Mouse (Mus musculus): ENCODE measurements at regions not wholly inside any gene's neighbourhood (a gene's known extent, or its start where the extent isn't known, plus 50 kb on each side); places are given as distances from the start of the nearest gene placed in this dataset.

DNA sequence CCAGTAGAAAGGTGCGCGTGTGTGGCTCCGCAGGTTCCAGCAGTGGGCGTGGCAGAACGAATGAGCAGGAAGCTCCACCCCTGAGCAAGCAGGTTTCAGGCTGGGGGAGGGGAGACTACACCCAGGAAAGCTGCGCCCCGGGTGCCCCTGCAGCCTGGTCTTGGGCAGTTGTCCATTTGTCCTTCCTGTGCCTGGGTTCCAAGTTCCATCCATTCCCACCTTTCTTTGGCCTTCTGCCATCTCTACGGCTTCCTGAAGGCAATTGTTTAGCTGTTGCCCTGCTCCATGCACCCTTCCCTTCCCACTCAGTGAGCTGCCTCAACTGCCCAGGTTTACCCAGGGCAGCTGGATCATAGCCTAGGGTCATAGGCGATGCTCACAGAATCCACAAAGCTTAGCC lies 70.9 kb upstream of the Mrps22 start:
- H3K27ac ChIP-seq (ENCODE audit: low read depth, low read length): no peak overlapping the region
- ATAC-seq (ENCODE audit: low read depth): no peak
- H3K4me3 ChIP-seq (ENCODE audit: low read depth, low read length): no peak overlapping the region
- H3K9ac ChIP-seq (replicated peaks; ENCODE audit: low read depth, low read length): no peak overlapping the region
- H3K36me3 ChIP-seq (ENCODE audit: control insufficient read depth, insufficient read depth, low read length): no peaks in the 10 kb centered on the region
- no peaks in the 10 kb centered on the region for H3K4me1 ChIP-seq (ENCODE audit: control insufficient read depth, insufficient read depth, low read length)
- H3K9me3 ChIP-seq (ENCODE audit: control insufficient read depth, low read length): no peaks in the 10 kb centered on the region
- no peaks in the 10 kb centered on the region for H3K27me3 ChIP-seq (ENCODE audit: control insufficient read depth, insufficient read depth, low read length)
- H3K4me2 ChIP-seq (ENCODE audit: low read depth, low read length): no peak overlapping the region
- 54% methylated on average over 9 of the region's 9 CpGs for WGBS

DNA sequence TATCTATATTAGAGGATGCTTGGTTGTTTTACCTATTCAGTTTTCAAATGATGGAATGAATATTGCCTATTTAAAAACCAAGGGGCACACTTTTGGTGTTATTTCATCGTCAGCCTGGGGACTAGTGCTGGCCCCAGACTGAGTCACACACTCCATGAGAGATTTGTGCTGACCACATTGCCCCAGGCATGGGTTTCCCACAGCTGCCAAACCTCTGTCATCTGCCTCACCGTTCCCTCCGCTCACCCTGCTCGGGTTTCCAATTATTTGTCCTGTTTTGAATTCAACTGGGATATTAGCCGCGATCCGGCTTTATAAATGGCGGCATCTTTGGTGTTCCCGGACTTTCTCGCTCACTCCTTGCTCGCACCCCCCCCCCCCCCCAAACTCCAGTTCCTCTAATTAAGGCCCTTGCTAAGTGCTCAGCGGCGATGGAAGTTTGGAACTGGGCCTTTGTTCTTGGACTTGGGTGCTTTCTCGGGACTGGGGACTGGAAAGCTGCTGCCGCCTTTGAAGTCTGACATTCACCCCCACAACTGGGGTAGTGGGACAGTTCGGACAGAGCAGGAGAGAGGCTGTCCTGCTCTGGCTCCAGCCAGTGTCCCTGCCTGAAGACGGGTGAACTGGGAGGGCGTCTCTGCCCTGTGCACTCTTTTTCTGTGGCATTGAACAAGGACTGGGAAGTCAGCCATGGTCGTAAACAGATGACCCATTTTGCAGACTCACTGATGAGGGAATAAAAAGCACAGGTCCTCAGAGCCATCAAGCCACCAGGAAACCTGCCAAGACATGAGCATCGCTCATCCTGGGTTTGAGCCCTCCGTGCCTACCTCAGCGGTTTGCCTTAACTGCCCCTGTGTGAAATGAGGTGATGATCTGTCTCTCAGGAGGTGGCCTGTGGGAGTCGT lies 67.2 kb upstream of the Mrps22 start:
- Histone ChIP-seq H3K4me2 (ENCODE audit: low read depth, low read length) (no peak overlapping the region), H3K9ac (replicated peaks; ENCODE audit: low read depth, low read length) (no peak overlapping the region), H3K9me3 (ENCODE audit: control insufficient read depth, low read length) (no peaks in the 10 kb centered on the region), H3K27me3 (ENCODE audit: control insufficient read depth, insufficient read depth, low read length) (no peaks in the 10 kb centered on the region), H3K27ac (ENCODE audit: low read depth, low read length) (no peak overlapping the region), H3K36me3 (ENCODE audit: control insufficient read depth, insufficient read depth, low read length) (no peaks in the 10 kb centered on the region), H3K4me3 (ENCODE audit: low read depth, low read length) (no peak overlapping the region), H3K4me1 (ENCODE audit: control insufficient read depth, insufficient read depth, low read length) (no peaks in the 10 kb centered on the region)
- WGBS: 77% methylated on average over 23 of the region's 23 CpGs
- ATAC-seq (ENCODE audit: low read depth): no peak

DNA sequence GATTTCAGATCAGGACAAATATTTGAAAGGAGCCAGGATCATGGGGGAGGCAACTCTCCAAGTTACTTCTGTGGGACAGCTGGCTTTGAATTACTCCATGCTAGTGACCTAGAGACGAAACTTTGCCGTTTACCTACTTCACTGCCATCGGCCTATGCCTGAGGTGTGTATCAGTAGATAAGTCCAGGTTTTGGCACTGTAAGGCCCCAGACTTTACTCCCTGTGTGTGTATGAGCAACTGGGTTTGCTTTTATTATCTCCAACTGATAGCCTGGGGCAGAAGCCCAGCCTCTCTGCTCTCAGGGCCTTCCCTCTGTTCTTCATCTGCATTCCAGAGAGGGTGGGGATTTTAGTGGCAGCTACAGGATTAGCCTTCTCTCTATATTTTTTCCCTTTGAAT lies 65.6 kb upstream of the Mrps22 start:
- no peaks in the 10 kb centered on the region for H3K27me3 ChIP-seq (ENCODE audit: control insufficient read depth, insufficient read depth, low read length)
- 97% methylated on average over 3 of the region's 3 CpGs for WGBS
- no peak overlapping the region for H3K4me3 ChIP-seq (ENCODE audit: low read depth, low read length)
- H3K36me3 ChIP-seq (ENCODE audit: control insufficient read depth, insufficient read depth, low read length): no peaks in the 10 kb centered on the region
- H3K9me3 ChIP-seq (ENCODE audit: control insufficient read depth, low read length): no peaks in the 10 kb centered on the region
- no peak overlapping the region for H3K27ac ChIP-seq (ENCODE audit: low read depth, low read length)
- no peak overlapping the region for H3K9ac ChIP-seq (replicated peaks; ENCODE audit: low read depth, low read length)
- no peak overlapping the region for H3K4me2 ChIP-seq (ENCODE audit: low read depth, low read length)
- no peak for ATAC-seq (ENCODE audit: low read depth)
- H3K4me1 ChIP-seq (ENCODE audit: control insufficient read depth, insufficient read depth, low read length): no peaks in the 10 kb centered on the region

DNA sequence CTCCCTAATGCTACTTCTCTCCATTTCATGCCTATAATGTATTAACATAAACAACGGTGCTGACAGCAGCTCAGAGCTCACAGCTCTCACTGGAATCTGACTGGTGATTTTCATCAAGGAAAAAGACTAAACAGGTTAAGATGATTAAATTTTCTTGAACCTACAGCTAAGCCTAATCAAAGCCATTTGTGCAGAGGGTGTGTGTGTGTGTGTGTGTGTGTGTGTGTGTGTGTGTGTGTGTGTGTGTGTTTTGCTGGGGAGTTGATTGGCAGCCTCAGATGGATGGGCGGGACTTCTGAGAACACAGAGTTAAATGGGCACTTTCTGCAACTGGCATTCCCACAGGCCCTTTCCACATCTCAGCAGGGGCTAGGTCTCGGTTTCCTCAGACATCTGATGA lies 61.6 kb upstream of the Mrps22 start:
- Histone ChIP-seq H3K4me3 (ENCODE audit: low read depth, low read length) (no peak overlapping the region), H3K4me1 (ENCODE audit: control insufficient read depth, insufficient read depth, low read length) (no peaks in the 10 kb centered on the region), H3K9ac (replicated peaks; ENCODE audit: low read depth, low read length) (no peak overlapping the region), H3K4me2 (ENCODE audit: low read depth, low read length) (no peak overlapping the region), H3K27me3 (ENCODE audit: control insufficient read depth, insufficient read depth, low read length) (no peaks in the 10 kb centered on the region), H3K36me3 (ENCODE audit: control insufficient read depth, insufficient read depth, low read length) (no peaks in the 10 kb centered on the region), H3K9me3 (ENCODE audit: control insufficient read depth, low read length) (no peaks in the 10 kb centered on the region), H3K27ac (ENCODE audit: low read depth, low read length) (no peak overlapping the region)
- WGBS: 71% methylated on average over 3 of the region's 3 CpGs
- ATAC-seq (ENCODE audit: low read depth): no peak

DNA sequence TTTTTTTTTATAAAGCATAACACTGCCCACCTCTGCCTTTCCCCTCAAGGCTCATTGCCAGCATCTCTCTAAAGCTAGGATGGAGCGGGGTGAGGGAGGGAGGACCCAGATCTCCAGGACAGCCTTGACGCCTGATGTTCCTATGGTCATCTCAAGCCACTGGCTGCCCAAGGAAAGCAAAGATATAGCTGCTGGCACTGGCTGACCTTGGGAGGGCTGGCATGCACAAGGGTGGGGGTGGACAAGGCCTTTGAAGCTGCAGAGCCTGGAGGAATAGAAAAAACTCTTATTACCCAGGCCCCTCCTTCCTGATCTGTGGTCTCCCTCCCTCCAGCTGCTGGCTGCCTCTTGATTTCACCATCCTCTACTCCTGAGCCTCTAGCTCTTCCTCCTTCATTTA lies 50.2 kb upstream of the Mrps22 start:
- no peak overlapping the region for H3K4me3 ChIP-seq (ENCODE audit: low read depth, low read length)
- no peak for ATAC-seq (ENCODE audit: low read depth)
- WGBS: 85% methylated on average over 2 of the region's 2 CpGs
- no peak overlapping the region for H3K4me2 ChIP-seq (ENCODE audit: low read depth, low read length)
- H3K36me3 ChIP-seq (ENCODE audit: control insufficient read depth, insufficient read depth, low read length): no peaks in the 10 kb centered on the region
- H3K9me3 ChIP-seq (ENCODE audit: control insufficient read depth, low read length): no peaks in the 10 kb centered on the region
- no peaks in the 10 kb centered on the region for H3K27me3 ChIP-seq (ENCODE audit: control insufficient read depth, insufficient read depth, low read length)
- H3K9ac ChIP-seq (replicated peaks; ENCODE audit: low read depth, low read length): no peak overlapping the region
- H3K4me1 ChIP-seq (ENCODE audit: control insufficient read depth, insufficient read depth, low read length): no peaks in the 10 kb centered on the region
- H3K27ac ChIP-seq (ENCODE audit: low read depth, low read length): no peak overlapping the region

Data from neural tube, embryonic 14.5 days (tissue).